ENCODE assay signal across 15 mouse cellular contexts in the genomic region with DNA sequence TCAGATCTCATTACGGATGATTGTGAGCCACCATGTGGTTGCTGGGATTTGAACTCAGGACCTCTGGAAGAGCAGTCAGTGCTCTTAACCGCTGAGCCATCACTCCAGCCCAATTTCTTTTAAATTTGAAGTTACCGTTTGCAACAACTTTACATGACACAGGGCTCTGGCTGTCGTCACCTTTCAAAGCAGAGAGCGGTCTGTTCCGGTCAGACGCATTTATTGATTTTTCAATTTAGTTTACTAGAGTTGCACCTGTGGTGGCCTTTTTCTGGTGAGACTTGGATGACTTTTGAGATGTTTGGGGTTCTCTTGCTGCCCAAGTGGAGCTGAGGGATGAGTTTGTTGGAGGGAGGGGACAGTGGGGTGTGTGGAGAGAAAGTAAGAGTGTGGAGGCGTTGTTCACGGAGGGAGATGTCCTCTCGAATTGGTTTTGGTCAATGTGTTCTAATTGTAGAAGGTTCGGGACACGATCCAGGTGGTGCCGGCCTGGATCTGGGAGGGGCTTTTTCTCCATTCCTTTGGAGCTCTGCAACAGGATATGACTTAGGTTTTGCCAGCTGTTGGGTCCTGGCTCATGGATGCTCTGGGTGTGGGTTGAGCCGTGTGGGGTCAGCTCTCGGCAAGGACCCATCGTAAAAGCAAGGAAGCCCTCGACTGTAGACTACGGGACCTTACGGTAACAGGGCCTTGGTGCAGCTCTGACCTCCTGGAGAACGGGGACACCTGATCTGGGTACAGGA.
"Had no signal": no experiment of that assay in that cellular context is flagged by ENCODE, and none has a peak within 500 bp of the region (broad histone marks: within the 10 kb centered on the region; RNA-seq: fewer than 3 reads in every experiment).

No protein-coding gene starts in this region.

- H3K36me3 ChIP-seq: kidney, embryonic 15.5 days; limb, embryonic 13.5 days; midbrain, embryonic 15.5 days; neural tube, embryonic 13.5 days; stomach, embryonic 15.5 days had no signal

- DNase-seq: left cerebral cortex, postnatal 4 days; liver, embryonic 13.5 days; lung, adult 2 months; lung, postnatal 10 days; retina, postnatal 1 day; right cerebral cortex, postnatal 4 days; thymus, adult 2 months; thymus, postnatal 25 days had no signal

- H3K4me2 ChIP-seq: kidney, embryonic 15.5 days; limb, embryonic 13.5 days; liver, embryonic 13.5 days; midbrain, embryonic 11.5 days; midbrain, embryonic 15.5 days; neural tube, embryonic 13.5 days; stomach, embryonic 15.5 days had no signal

- H3K9ac ChIP-seq: kidney, embryonic 15.5 days; limb, embryonic 13.5 days; liver, embryonic 13.5 days; midbrain, embryonic 15.5 days; neural tube, embryonic 13.5 days; stomach, embryonic 15.5 days had no signal

- H3K27ac ChIP-seq: kidney, embryonic 15.5 days; limb, embryonic 13.5 days; liver, embryonic 13.5 days; midbrain, embryonic 15.5 days; neural tube, embryonic 13.5 days had no signal

- H3K9me3 ChIP-seq: kidney, embryonic 15.5 days; limb, embryonic 13.5 days; liver, embryonic 13.5 days; megakaryocyte, embryonic 14.5 days; midbrain, embryonic 15.5 days; neural tube, embryonic 13.5 days; stomach, embryonic 15.5 days had no signal

- ATAC-seq: midbrain, embryonic 15.5 days had no signal

- H3K27me3 ChIP-seq: kidney, embryonic 15.5 days; limb, embryonic 13.5 days; liver, embryonic 13.5 days; midbrain, embryonic 15.5 days; neural tube, embryonic 13.5 days; stomach, embryonic 15.5 days had no signal

- H3K4me3 ChIP-seq: kidney, embryonic 15.5 days; limb, embryonic 13.5 days; liver, embryonic 13.5 days; megakaryocyte, embryonic 14.5 days; midbrain, embryonic 15.5 days; neural tube, embryonic 13.5 days; stomach, embryonic 15.5 days had no signal
